Mouse (Mus musculus) activated CD4-positive, CD25-positive, alpha-beta regulatory T cell (primary cell): ENCODE results near the gene Ewsr1. TPM values are rescaled to one million over a fixed set of nuclear protein-coding genes. Genes with fewer than 3 reads are reported as not detected.

ENCODE experiments used
- polyA plus RNA-seq, 2 experiments: library from polyadenylated mRNA; unstranded; fragments of 100-300 nt; shearing (Covaris generic); gene quantifications; one replicate each; pipeline ENCODE4 v1.2.1; 2017

Gene Ewsr1
- 100 to 1,000 TPM; 516 to 662 TPM for polyA plus RNA-seq

GRCm38 (mm10) chr11:5098736-5099542, at the start of gene Ewsr1, which contains the start of gene Rhbdd3:
TSS of gene Ewsr1 (minus strand) at chr11:5099266.
TSS of gene Rhbdd3 (plus strand) at chr11:5098926.

GRCm38 (mm10) chr11:5065056-5065821, 33.8 kb downstream of the Ewsr1 start, which contains the start of gene Gas2l1:
TSS of gene Gas2l1 (minus strand) at chr11:5065327.

GRCm38 (mm10) chr11:5057856-5058641, 41.0 kb downstream of the Ewsr1 start, which contains the start of gene Rasl10a:
TSS of gene Rasl10a (plus strand) at chr11:5058128.

Other genes starting within 250 kb of the Ewsr1 start
- 10 to 100 TPM; 28.1 to 32.4 TPM for gene Nf2, start 249.7 kb downstream of the Ewsr1 start, polyA plus RNA-seq
- gene Nipsnap1, start 225.3 kb downstream of the Ewsr1 start, polyA plus RNA-seq = 10 to 100 TPM; 40.2 to 45.9 TPM
- 10 to 100 TPM; 45.3 to 47.2 TPM for gene Thoc5, start 203.9 kb downstream of the Ewsr1 start, polyA plus RNA-seq
- gene Nefh, start 151.2 kb downstream of the Ewsr1 start, polyA plus RNA-seq = 1 to 10 TPM; 7.2 to 9.0 TPM
- 100 to 1,000 TPM in 1 of 2 experiments, 10 to 100 TPM in 1; 99.1 to 105 TPM for gene Ap1b1, start 112.4 kb downstream of the Ewsr1 start, polyA plus RNA-seq
- gene Rasl10a, start 41.1 kb downstream of the Ewsr1 start, polyA plus RNA-seq = 1 to 10 TPM in 1 of 2 experiments, not detected in 1; 1.1 TPM
- gene Gas2l1, start 33.9 kb downstream of the Ewsr1 start, polyA plus RNA-seq = 1 to 10 TPM; 5.8 to 8.8 TPM
- 1 to 10 TPM; 6.9 to 8.9 TPM for gene Rhbdd3, start 340 bp downstream of the Ewsr1 start, polyA plus RNA-seq
- gene Emid1, start 53.0 kb upstream of the Ewsr1 start, polyA plus RNA-seq = 1 to 10 TPM; 3.0 to 8.0 TPM
- gene Kremen1, start 162.3 kb upstream of the Ewsr1 start, polyA plus RNA-seq = 1 to 10 TPM; 7.3 to 8.0 TPM